Mouse (Mus musculus) spleen, postnatal 0 days (tissue): ENCODE data around the gene Arl1. TPM values are rescaled to one million over a fixed set of nuclear protein-coding genes. Genes with fewer than 3 reads are reported as not detected.

ENCODE experiments used
- polyA plus RNA-seq: library from polyadenylated mRNA; unstranded; fragments of >200 nt; fragmentation: Nextera tagmentation; extraction: Ambion mirVana; gene quantifications from 2 replicates; pipeline ENCODE4 v1.2.1, GENCODE M21; 2015

The Arl1 gene
- 65.8 and 72.7 TPM in 2 replicates for polyA plus RNA-seq

DNA sequence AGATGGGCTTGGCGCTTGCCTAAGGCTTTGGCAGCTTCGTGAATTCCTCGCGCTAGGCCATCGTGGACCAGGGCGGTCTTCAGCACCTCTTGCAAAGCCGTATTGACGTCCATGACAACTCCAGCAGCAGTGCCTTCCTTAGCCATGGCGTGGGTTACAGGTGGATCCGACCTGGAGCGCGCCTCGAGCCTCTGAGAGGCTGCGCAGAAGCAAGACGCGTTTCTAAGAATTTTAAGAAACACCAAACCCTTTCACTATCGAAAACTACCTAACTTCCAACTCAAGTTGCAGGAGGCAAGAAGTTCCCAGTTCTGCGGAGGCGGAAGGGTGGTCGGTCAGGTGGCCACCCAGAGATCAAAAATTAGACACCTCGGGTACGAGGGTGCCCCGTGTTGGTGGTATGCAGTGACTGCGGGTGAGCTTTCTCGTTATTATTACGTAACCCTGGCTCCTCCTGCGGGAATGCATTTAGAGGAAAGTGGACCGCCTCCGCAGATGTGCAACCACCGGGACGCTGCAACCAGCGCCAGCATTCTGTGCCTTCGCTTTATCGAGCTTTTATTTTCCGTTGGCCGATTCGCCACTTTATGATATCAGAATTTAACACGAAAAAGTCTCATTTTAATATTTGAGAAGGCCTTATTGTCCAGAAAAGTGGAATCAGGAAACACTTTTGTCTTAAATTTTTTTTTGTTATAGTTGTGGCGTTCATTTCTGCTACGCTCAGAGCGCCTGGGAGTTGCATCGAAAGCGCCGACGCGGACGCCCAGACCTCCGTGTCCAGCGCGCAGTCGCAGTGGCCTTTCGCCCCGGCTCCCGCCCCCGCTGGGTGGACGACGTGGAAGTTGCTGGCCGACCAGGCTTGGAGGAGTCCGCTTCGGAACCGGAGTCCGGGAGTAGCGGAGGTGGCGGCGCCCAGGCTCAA, at the start of gene Arl1:
Gene Arl1 (plus strand): TSS at position 288 of the 925 bp plus-strand sequence.

GRCm38 (mm10) chr10:88684925-88685324, 45.7 kb upstream of the Arl1 start, which contains the start of gene Spic:
TSS of gene Spic (minus strand) at chr10:88685015.

Other genes starting within 250 kb of the Arl1 start
- 10.5 and 13.9 TPM in 2 replicates for gene Chpt1, start 226.8 kb upstream of the Arl1 start, polyA plus RNA-seq
- 0.37 and 0.93 TPM in 2 replicates for gene Mybpc1, start 125.7 kb upstream of the Arl1 start, polyA plus RNA-seq
- 22.0 and 34.6 TPM in 2 replicates for gene Spic, start 45.8 kb upstream of the Arl1 start, polyA plus RNA-seq
- 8.4 and 9.7 TPM in 2 replicates for gene Utp20, start 95.9 kb downstream of the Arl1 start, polyA plus RNA-seq
- 0.02 TPM in 2 replicates for gene Slc5a8, start 155.1 kb downstream of the Arl1 start, polyA plus RNA-seq